Mouse (Mus musculus) spleen, adult 2 months (tissue): ENCODE measurements at regions not wholly inside any gene's neighbourhood (a gene's known extent, or its start where the extent isn't known, plus 50 kb on each side); places are given as distances from the start of the nearest gene placed in this dataset.

ENCODE experiments used
- DNase-seq, 2 experiments: peaks; one replicate each; pipeline versions ENCODE4 v3.0.0 to v3.0.0-alpha.2; 2012 to 2021; ENCODE audit warnings: low spot score in 2 of 2, low read depth in 1 of 2
- H3K27ac ChIP-seq: fragments of 200-500 bp; 2 replicates; pipeline ENCODE4 v1.5.1; 2012; ENCODE audit warnings: low read length, inconsistent platforms; ENCODE audit not compliant: insufficient read depth
- H3K27me3 ChIP-seq: fragments of 200-500 bp; 2 replicates; pipeline ENCODE4 v1.6.1; 2012; ENCODE audit warnings: mild to moderate bottlenecking, moderate library complexity, low read length, inconsistent platforms; ENCODE audit not compliant: control insufficient read depth, insufficient read depth
- H3K36me3 ChIP-seq: fragments of 200-500 bp; 2 replicates; pipeline ENCODE4 v1.6.1; 2012; ENCODE audit warnings: mild to moderate bottlenecking, low read length, inconsistent platforms; ENCODE audit not compliant: control insufficient read depth, insufficient read depth
- H3K4me1 ChIP-seq: fragments of 200-500 bp; 2 replicates; pipeline ENCODE4 v1.6.1; 2011; ENCODE audit warnings: inconsistent platforms; ENCODE audit not compliant: control insufficient read depth, insufficient read depth, insufficient read length
- H3K4me3 ChIP-seq: fragments of 200-500 bp; 2 replicates; pipeline ENCODE4 v1.5.1; 2011; ENCODE audit warnings: mild to moderate bottlenecking, inconsistent platforms; ENCODE audit not compliant: insufficient read depth, insufficient read length; ENCODE audit errors: extremely low read depth
- CTCF ChIP-seq: fragments of 200-500 bp; IDR thresholded peaks from 2 replicates; pipeline ENCODE4 v1.5.1; 2011; ENCODE audit warnings: mild to moderate bottlenecking, inconsistent platforms; ENCODE audit not compliant: insufficient read depth, insufficient read length, insufficient replicate concordance; ENCODE audit errors: extremely low read depth
- POLR2A ChIP-seq: fragments of 200-500 bp; IDR thresholded peaks from 2 replicates; pipeline ENCODE4 v1.6.1; 2011; ENCODE audit warnings: low read depth, low read length, inconsistent platforms
- WGBS: fragments of 180-500 bp; shearing (Covaris S2); methylation state at CpG from one replicate; pipeline ENCODE4 v1.1.7; 2018; 5-methylcytosine and 5-hydroxymethylcytosine counted together

GRCm38 (mm10) chr13:47486658-47487057 is 364.2 kb downstream of the Rnf144b start:
- no peak for DNase-seq
- no peaks in the 10 kb centered on the region for H3K36me3 ChIP-seq
- no peak overlapping the region for H3K27ac ChIP-seq
- no peaks in the 10 kb centered on the region for H3K27me3 ChIP-seq
- no peaks in the 10 kb centered on the region for H3K4me1 ChIP-seq
- TF ChIP-seq CTCF (no peak), POLR2A (no peak)
- WGBS: 92% methylated on average over 3 of the region's 3 CpGs
- no peak overlapping the region for H3K4me3 ChIP-seq

- WGBS: 94% methylated on average over 15 of the region's 15 CpGs
- Histone ChIP-seq H3K4me1 (no peaks in the 10 kb centered on the region), H3K4me3 (no peak overlapping the region), H3K27ac (no peak overlapping the region), H3K36me3 (no peaks in the 10 kb centered on the region), H3K27me3 (no peaks in the 10 kb centered on the region)
- no peak for DNase-seq
- no peak for TF ChIP-seq POLR2A
- TF ChIP-seq CTCF: no peak
Measured at GRCm38 (mm10) chr13:47505380-47505955, 383.0 kb downstream of the Rnf144b start.

- TF ChIP-seq CTCF (no peak), POLR2A (no peak)
- Histone ChIP-seq H3K4me1 (no peaks in the 10 kb centered on the region), H3K27ac (no peak overlapping the region), H3K27me3 (no peaks in the 10 kb centered on the region), H3K4me3 (no peak overlapping the region), H3K36me3 (no peaks in the 10 kb centered on the region)
- 95% methylated on average over 1 of the region's 1 CpGs for WGBS
- no peak for DNase-seq
Measured at GRCm38 (mm10) chr13:47532935-47533334, 410.5 kb downstream of the Rnf144b start.

- no peak overlapping the region for H3K4me3 ChIP-seq
- TF ChIP-seq CTCF: no peak
- no peak for TF ChIP-seq POLR2A
- H3K4me1 ChIP-seq: no peaks in the 10 kb centered on the region
- no peak overlapping the region for H3K27ac ChIP-seq
- no peak for DNase-seq
- H3K27me3 ChIP-seq: no peaks in the 10 kb centered on the region
- H3K36me3 ChIP-seq: no peaks in the 10 kb centered on the region
- WGBS: 87% methylated on average over 2 of the region's 2 CpGs
Measured at GRCm38 (mm10) chr13:47537156-47537555, 414.7 kb downstream of the Rnf144b start.

GRCm38 (mm10) chr13:47549626-47550025 is 427.2 kb downstream of the Rnf144b start:
- Histone ChIP-seq H3K27me3 (no peaks in the 10 kb centered on the region), H3K36me3 (no peaks in the 10 kb centered on the region), H3K27ac (no peak overlapping the region), H3K4me3 (no peak overlapping the region), H3K4me1 (no peaks in the 10 kb centered on the region)
- no peak for DNase-seq
- no peak for TF ChIP-seq POLR2A
- TF ChIP-seq CTCF: no peak
- WGBS: 79% methylated on average over 6 of the region's 6 CpGs

GRCm38 (mm10) chr13:47552251-47552650 is 429.8 kb downstream of the Rnf144b start:
- no peak for DNase-seq
- TF ChIP-seq POLR2A: no peak
- TF ChIP-seq CTCF: no peak
- H3K4me1 ChIP-seq: no peaks in the 10 kb centered on the region
- no peaks in the 10 kb centered on the region for H3K27me3 ChIP-seq
- H3K36me3 ChIP-seq: no peaks in the 10 kb centered on the region
- no peak overlapping the region for H3K27ac ChIP-seq
- WGBS: 83% methylated on average over 3 of the region's 3 CpGs
- no peak overlapping the region for H3K4me3 ChIP-seq

GRCm38 (mm10) chr13:47554198-47554597 is 431.7 kb downstream of the Rnf144b start:
- no peak overlapping the region for H3K27ac ChIP-seq
- TF ChIP-seq CTCF (no peak), POLR2A (no peak)
- no peaks in the 10 kb centered on the region for H3K4me1 ChIP-seq
- no peaks in the 10 kb centered on the region for H3K36me3 ChIP-seq
- WGBS: 24% methylated on average over 1 of the region's 1 CpGs
- no peak for DNase-seq
- H3K4me3 ChIP-seq: no peak overlapping the region
- H3K27me3 ChIP-seq: no peaks in the 10 kb centered on the region
